Mouse (Mus musculus) lung, adult 2 months (tissue): ENCODE measurements around the gene Chst1.

ENCODE experiments used
- CTCF ChIP-seq: fragments of 200-500 bp; IDR thresholded peaks from 2 replicates; pipeline ENCODE4 v1.5.1; 2011; ENCODE audit warnings: mild to moderate bottlenecking, low read length, control low read depth; ENCODE audit not compliant: insufficient read depth
- POLR2A ChIP-seq: fragments of 200-500 bp; IDR thresholded peaks from 2 replicates; pipeline ENCODE4 v1.6.1; 2011; ENCODE audit warnings: low read depth, mild to moderate bottlenecking, control low read depth, low read length, borderline replicate concordance; ENCODE audit errors: extremely low read depth

- no peak for TF ChIP-seq CTCF
- TF ChIP-seq POLR2A, result no peak
Observed at GRCm38 (mm10) chr2:92570623-92571022, 28.9 kb upstream of the Chst1 start.
